Comparison of ENCODE assay signal across 10 mouse cellular contexts in genomic region chr19:45230848-45231382, GRCm38 (mm10). TPM values are rescaled to one million over a fixed set of nuclear protein-coding genes. Genes with fewer than 3 reads are reported as not detected.
DNase-seq lines count a peak whose midpoint lies in the region; ATAC-seq lines count a peak whose summit lies in the region.
"Had no signal": no experiment of that assay in that cellular context is flagged by ENCODE, and none has a peak within 500 bp of the region (broad histone marks: within the 10 kb centered on the region; RNA-seq: fewer than 3 reads in every experiment).

No protein-coding gene starts in this region.

- no peak for DNase-seq in heart, adult 8-10 months (ENCODE audit: low spot score)
- peak; percentile 70 for DNase-seq in embryo, embryonic 11 days
- DNase-seq in hindbrain, embryonic 11.5 days (ENCODE audit: low spot score), result peak; percentile 73
- DNase-seq in urinary bladder, postnatal 4 days (ENCODE audit: low spot score in 2 of 2), result no peak
- DNase-seq in natural killer cell, adult 2 months (ENCODE audit: low spot score in 2 of 2), result no peak
- DNase-seq: cerebellum, adult 9-10 months had no signal

- H3K9ac ChIP-seq in heart, embryonic 16.5 days (ENCODE audit: low read length), result no peak overlapping the region
- H3K9ac ChIP-seq in hindbrain, embryonic 11.5 days (ENCODE audit: low read depth, low read length), result peak overlapping the region; percentile 65
- H3K9ac ChIP-seq in midbrain, embryonic 13.5 days (replicated peaks), result no peak overlapping the region

- WGBS in heart, embryonic 16.5 days, result 1% methylated on average over 48 of the region's 51 CpGs
- WGBS in hindbrain, embryonic 11.5 days, result 0% methylated on average over 16 of the region's 51 CpGs
- under 1% methylated on average over 48 of the region's 51 CpGs for WGBS in midbrain, embryonic 13.5 days

- peaks cover 18% of the 10 kb centered on the region for H3K4me1 ChIP-seq in heart, embryonic 16.5 days (ENCODE audit: control insufficient read depth, insufficient read depth, low read length)
- H3K4me1 ChIP-seq in hindbrain, embryonic 11.5 days (replicated peaks; ENCODE audit: control insufficient read depth, insufficient read depth, low read length), result peaks cover 13% of the 10 kb centered on the region
- H3K4me1 ChIP-seq in midbrain, embryonic 13.5 days (replicated peaks), result peaks cover 27% of the 10 kb centered on the region

- H3K4me2 ChIP-seq in heart, embryonic 16.5 days (ENCODE audit: low read depth, low read length), result peak overlapping the region; percentile 16
- peak overlapping the region; percentile 41 for H3K4me2 ChIP-seq in hindbrain, embryonic 11.5 days (replicated peaks; ENCODE audit: low read depth, low read length)
- H3K4me2 ChIP-seq in midbrain, embryonic 13.5 days (replicated peaks), result peak overlapping the region; percentile 46

- no peak for ATAC-seq in heart, embryonic 16.5 days (replicated peaks; ENCODE audit: extremely low read depth, insufficient read depth, low FRiP score)
- ATAC-seq in hindbrain, embryonic 11.5 days (ENCODE audit: low FRiP score), result peak; percentile 79
- ATAC-seq in midbrain, embryonic 13.5 days, result peak; percentile 59; the same call in 1 of the 2 replicates
- no peak for ATAC-seq in inflammation-experienced regulatory T-cells, adult 6 months
- ATAC-seq: activated CD4-positive, CD25-positive, alpha-beta regulatory T cell, adult 4 months had no signal

- H3K4me3 ChIP-seq in heart, embryonic 16.5 days (ENCODE audit: low read length), result peak overlapping the region; percentile 22
- peak overlapping the region; percentile 42 for H3K4me3 ChIP-seq in hindbrain, embryonic 11.5 days (ENCODE audit: low read depth, low read length)
- H3K4me3 ChIP-seq in midbrain, embryonic 13.5 days (replicated peaks), result peak overlapping the region; percentile 26

- H3K27ac ChIP-seq in heart, embryonic 16.5 days (ENCODE audit: low read length), result no peak overlapping the region
- H3K27ac ChIP-seq in hindbrain, embryonic 11.5 days (ENCODE audit: low read depth, low read length), result peak overlapping the region; percentile 90
- no peak overlapping the region for H3K27ac ChIP-seq in midbrain, embryonic 13.5 days

- no peaks in the 10 kb centered on the region for H3K36me3 ChIP-seq in heart, embryonic 16.5 days (ENCODE audit: control insufficient read depth, insufficient read depth)
- H3K36me3 ChIP-seq in hindbrain, embryonic 11.5 days (ENCODE audit: control insufficient read depth, insufficient read depth, low read length), result no peaks in the 10 kb centered on the region
- no peaks in the 10 kb centered on the region for H3K36me3 ChIP-seq in midbrain, embryonic 13.5 days

- H3K9me3 ChIP-seq in heart, embryonic 16.5 days (replicated peaks; ENCODE audit: control insufficient read depth, low read length), result no peaks in the 10 kb centered on the region
- H3K9me3 ChIP-seq in hindbrain, embryonic 11.5 days (ENCODE audit: control insufficient read depth, low read length), result no peaks in the 10 kb centered on the region
- H3K9me3 ChIP-seq in midbrain, embryonic 13.5 days, result no peaks in the 10 kb centered on the region

- H3K27me3 ChIP-seq in heart, embryonic 16.5 days (ENCODE audit: control insufficient read depth, insufficient read depth, low read length), result peaks cover 66% of the 10 kb centered on the region
- peaks cover 90% of the 10 kb centered on the region for H3K27me3 ChIP-seq in hindbrain, embryonic 11.5 days (ENCODE audit: control insufficient read depth, insufficient read depth, low read length)
- H3K27me3 ChIP-seq in midbrain, embryonic 13.5 days, result peaks cover 96% of the 10 kb centered on the region

RNA-seq across cellular contexts. Expression of gene Lbx1, which starts 4.7 kb away (rescaled TPM):
- not detected in 2 replicates for polyA plus RNA-seq in heart, embryonic 16.5 days (2015; fragmentation: Nextera tagmentation; extraction: Ambion mirVana)
- under 1 TPM in 1 of 4 experiments, not detected in 3; 0.17 TPM for total RNA-seq in heart, adult 8-10 months (2022)
- 7.6 and 8.5 TPM in 2 replicates for polyA plus RNA-seq in hindbrain, embryonic 11.5 days (2014; fragmentation: Nextera tagmentation; extraction: Ambion mirVana)
- polyA plus RNA-seq in midbrain, embryonic 13.5 days (2015; fragmentation: Nextera tagmentation; extraction: Ambion mirVana), result 0.13 TPM in 2 replicates
- not detected for polyA plus RNA-seq in inflammation-experienced regulatory T-cells, adult 6 months (2017; shearing (Covaris generic))
- polyA plus RNA-seq: activated CD4-positive, CD25-positive, alpha-beta regulatory T cell, adult 4 months had no signal

Comparison
In these comparisons a context has a peak if more than half of its experiments do, and no peak if none do; other contexts are left out.
1. ATAC-seq: peak in hindbrain, embryonic 11.5 days (single experiment) and midbrain, embryonic 13.5 days (single experiment); none in heart, embryonic 16.5 days (single experiment) and inflammation-experienced regulatory T-cells, adult 6 months (single experiment).
2. DNase-seq: peak in embryo, embryonic 11 days (single experiment) and hindbrain, embryonic 11.5 days (single experiment); none in heart, adult 8-10 months (single experiment), urinary bladder, postnatal 4 days (0 of 2) and natural killer cell, adult 2 months (0 of 2).
3. Peak in every context shown above with its lines, with median percentiles within 50 percentile points of each other: H3K4me2 ChIP-seq and H3K4me3 ChIP-seq.